Mouse (Mus musculus) adrenal gland, adult 18-20 months (tissue): ENCODE results near the gene Prorsd1. TPM values are rescaled to one million over a fixed set of nuclear protein-coding genes. Genes with fewer than 3 reads are reported as not detected.

Experiments
- DNase-seq, 2 experiments: peaks; one replicate each; pipeline ENCODE4 v3.0.0; 2021 to 2022; ENCODE audit warnings: low spot score in 2 of 2
- total RNA-seq, 2 experiments: library from RNA; stranded (reverse); gene quantifications; 1 replicate in 1 of 2; 2 replicates in 1 of 2; pipeline ENCODE4 v1.2.3; 2021

The Prorsd1 gene
- total RNA-seq, 2 experiments from 2014 or later, result 25.4 to 28.1 TPM

GRCm38 (mm10) chr11:29504899-29505625 lies 9.8 kb downstream of the Prorsd1 start:
- no peak for DNase-seq

- no peak for DNase-seq
Measured at GRCm38 (mm10) chr11:29503948-29504893, 10.6 kb downstream of the Prorsd1 start.

- no peak for DNase-seq
Measured at GRCm38 (mm10) chr11:29496962-29497361, 17.9 kb downstream of the Prorsd1 start.

- no peak for DNase-seq
Measured at GRCm38 (mm10) chr11:29493135-29493534, 21.7 kb downstream of the Prorsd1 start.

GRCm38 (mm10) chr11:29474676-29475075 lies 40.2 kb downstream of the Prorsd1 start:
- DNase-seq, result no peak

Other genes starting within 250 kb of the Prorsd1 start
- 10 to 100 TPM in 1 of 2 experiments, 1 to 10 TPM in 1; 9.2 to 10.2 TPM for gene Ccdc88a, start 141.4 kb downstream of the Prorsd1 start, total RNA-seq
- gene Mtif2, start 11.4 kb upstream of the Prorsd1 start, total RNA-seq, result 10 to 100 TPM; 29.5 to 37.2 TPM
- under 1 TPM; 0.20 to 0.22 TPM for gene Clhc1, start 32.9 kb upstream of the Prorsd1 start, total RNA-seq
- gene Rps27a, start 33.1 kb upstream of the Prorsd1 start, total RNA-seq, result 100 to 1,000 TPM; 729 to 802 TPM
- 100 to 1,000 TPM; 330 to 492 TPM for gene Rtn4, start 177.9 kb upstream of the Prorsd1 start, total RNA-seq